Mouse (Mus musculus): ENCODE measurements around the gene Mmp2.

DNA sequence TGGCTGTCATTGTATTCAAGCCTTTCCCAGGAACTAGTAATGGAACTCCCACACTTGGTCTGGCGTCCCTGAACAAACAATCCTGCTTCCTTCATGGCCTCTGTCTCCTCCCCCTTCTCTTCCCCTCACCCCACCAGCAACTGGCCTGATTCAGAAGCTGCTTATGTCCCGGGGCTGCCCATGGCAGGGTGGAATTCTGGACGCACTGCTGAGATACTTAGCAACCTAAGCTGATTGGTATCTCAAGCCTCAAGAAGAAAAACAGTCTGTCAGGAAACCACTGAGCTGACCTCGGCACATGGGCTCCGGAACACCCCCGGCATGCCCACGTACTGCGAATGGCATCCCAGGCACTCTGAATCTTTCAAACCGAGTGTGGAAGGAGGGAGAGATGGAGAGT, 20.2 kb downstream of the Mmp2 start:
- TF ChIP-seq CTCF (IDR thresholded peaks at IDR 0.05) = no peak
- TF ChIP-seq EP300 (IDR thresholded peaks at IDR 0.05) = no peak
